Mouse (Mus musculus) G1E (cell line): ENCODE data around the gene 9130409I23Rik.

Experiments
- CTCF ChIP-seq: IDR thresholded peaks from 2 replicates; pipeline ENCODE4 v1.5.1; 2012; ENCODE audit warnings: low read depth, low read length, inconsistent platforms, mixed read lengths
- GATA1 ChIP-seq: IDR thresholded peaks from 2 replicates; pipeline ENCODE4 v1.6.1; 2012; ENCODE audit warnings: borderline replicate concordance, low read length, inconsistent platforms, mixed read lengths
- GATA2 ChIP-seq: IDR thresholded peaks from 2 replicates; pipeline ENCODE4 v1.6.1; 2012; ENCODE audit warnings: low read depth, low read length, inconsistent platforms, borderline replicate concordance
- TAL1 ChIP-seq: conservative IDR thresholded peaks from 2 replicates; pipeline ENCODE4 v1.6.1; 2012; ENCODE audit warnings: low read depth, low read length, inconsistent platforms, mixed read lengths

DNA sequence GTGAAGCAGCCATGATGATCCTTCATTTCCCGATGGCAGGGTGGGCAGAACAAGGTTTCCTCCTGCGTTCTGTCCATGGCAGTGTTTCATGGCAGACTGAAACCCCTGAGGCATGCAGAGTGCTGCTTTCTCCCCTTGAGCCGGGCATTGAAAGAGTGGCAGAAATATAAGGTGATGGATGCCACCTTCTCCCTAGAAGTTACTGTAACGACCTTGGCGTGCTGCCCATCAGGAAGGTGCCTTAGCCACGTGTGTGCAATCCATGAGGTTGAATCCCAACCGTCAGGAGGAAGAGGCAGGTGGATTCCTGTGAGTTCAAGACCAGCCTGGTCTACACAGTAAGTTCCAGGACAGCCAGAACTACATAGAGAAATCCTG, 29.6 kb upstream of the 9130409I23Rik start:
- no peak for TF ChIP-seq TAL1
- TF ChIP-seq CTCF: no peak
- no peak for TF ChIP-seq GATA2
- no peak for TF ChIP-seq GATA1
